Mouse (Mus musculus) layer of hippocampus, postnatal 10 days (tissue): Measurements from ENCODE around the gene Slc7a11. TPM values are rescaled to one million over a fixed set of nuclear protein-coding genes. Genes with fewer than 3 reads are reported as not detected.
A peak's percentile ranks its signal among the peaks of the same experiment; 100 is the strongest.

Source experiments
- DNase-seq, 2 experiments: peaks; one replicate each; pipeline ENCODE4 v3.0.0; 2021; ENCODE audit warnings: low spot score in 2 of 2
- total RNA-seq, 2 experiments: library from RNA; stranded (reverse); gene quantifications; 2 replicates each; pipeline ENCODE4 v1.2.3; 2021

Gene Slc7a11
- total RNA-seq, 2 experiments from 2014 or later = 18.8 to 19.2 TPM

GRCm38 (mm10) chr3:50406771-50407170 lies 36.6 kb downstream of the Slc7a11 start:
- DNase-seq = no peak

DNA sequence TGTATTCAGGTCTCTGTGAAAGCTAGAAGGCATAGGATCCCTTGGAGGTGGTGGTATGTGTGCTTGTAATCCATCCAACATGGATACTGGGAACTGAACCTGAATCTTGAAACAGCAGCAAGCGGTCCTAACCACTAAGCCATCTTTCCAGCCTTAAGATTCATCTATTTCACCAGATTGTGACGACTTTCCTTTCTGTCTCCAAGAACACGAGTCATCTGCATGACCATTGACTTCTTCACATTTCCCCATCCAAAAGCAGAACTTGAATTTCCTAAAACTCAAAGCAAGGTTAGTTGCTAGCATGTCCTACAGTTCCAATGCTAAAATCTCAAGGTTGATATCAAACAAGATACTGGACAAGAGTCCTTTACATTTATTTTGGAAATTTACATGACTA lies 37.5 kb downstream of the Slc7a11 start:
- DNase-seq = no peak

GRCm38 (mm10) chr3:50388786-50389185 lies 54.6 kb downstream of the Slc7a11 start:
- no peak for DNase-seq

DNA sequence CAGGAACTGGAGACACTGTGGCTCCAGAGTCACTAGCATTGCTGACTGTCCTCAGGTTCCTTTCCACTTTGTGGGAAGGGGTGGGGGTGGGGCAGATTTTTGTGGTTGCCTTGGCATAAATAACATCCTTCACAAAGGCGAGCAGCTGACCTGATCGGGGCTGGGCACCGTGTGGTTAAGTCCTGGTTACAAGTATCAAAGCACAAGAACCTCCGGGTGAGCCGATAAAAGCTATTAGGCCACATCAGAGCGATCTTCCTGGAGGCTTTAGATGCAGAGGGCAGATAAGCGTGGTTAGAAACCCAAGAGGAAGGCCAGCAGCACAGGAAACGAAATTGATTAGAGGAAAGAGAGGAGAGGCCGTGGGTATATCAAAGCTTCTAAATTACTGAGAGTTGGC lies 55.1 kb downstream of the Slc7a11 start:
- DNase-seq = no peak

GRCm38 (mm10) chr3:50387280-50387679 lies 56.1 kb downstream of the Slc7a11 start:
- no peak for DNase-seq

DNA sequence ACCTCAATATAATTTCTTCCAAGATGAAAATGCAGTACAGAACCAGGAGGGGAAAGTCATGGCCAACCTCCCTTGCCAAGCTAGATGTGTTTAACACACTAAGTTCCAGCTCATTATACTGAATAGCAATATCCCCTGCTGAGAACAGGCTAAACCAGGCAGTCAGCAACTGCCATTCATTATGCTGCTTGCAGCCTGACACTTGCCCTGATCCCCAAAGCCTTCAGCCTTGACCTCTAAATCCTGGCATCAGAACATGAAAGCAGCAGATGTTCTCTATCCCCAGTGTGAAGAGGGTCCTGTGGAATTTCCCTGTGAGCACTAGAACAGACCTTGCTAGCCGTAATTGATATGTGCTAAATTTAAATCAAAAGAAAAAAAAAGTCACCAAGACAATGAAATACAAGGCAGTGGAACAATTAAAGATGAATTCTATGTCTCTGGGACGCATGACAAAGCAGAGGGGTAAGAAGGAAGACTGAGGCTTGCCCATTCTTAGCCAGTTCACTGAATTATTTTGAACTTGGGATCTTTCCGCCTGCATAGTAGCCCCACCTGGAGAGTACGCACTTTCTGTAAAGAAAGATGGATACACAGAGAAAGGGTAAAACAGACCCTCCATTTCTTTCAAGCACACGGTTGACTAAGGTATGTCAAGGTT lies 56.7 kb downstream of the Slc7a11 start:
- no peak for DNase-seq

- DNase-seq = no peak
Measured at GRCm38 (mm10) chr3:50386066-50386465, 57.3 kb downstream of the Slc7a11 start.

- no peak for DNase-seq
Measured at GRCm38 (mm10) chr3:50382729-50383128, 60.7 kb downstream of the Slc7a11 start.

DNA sequence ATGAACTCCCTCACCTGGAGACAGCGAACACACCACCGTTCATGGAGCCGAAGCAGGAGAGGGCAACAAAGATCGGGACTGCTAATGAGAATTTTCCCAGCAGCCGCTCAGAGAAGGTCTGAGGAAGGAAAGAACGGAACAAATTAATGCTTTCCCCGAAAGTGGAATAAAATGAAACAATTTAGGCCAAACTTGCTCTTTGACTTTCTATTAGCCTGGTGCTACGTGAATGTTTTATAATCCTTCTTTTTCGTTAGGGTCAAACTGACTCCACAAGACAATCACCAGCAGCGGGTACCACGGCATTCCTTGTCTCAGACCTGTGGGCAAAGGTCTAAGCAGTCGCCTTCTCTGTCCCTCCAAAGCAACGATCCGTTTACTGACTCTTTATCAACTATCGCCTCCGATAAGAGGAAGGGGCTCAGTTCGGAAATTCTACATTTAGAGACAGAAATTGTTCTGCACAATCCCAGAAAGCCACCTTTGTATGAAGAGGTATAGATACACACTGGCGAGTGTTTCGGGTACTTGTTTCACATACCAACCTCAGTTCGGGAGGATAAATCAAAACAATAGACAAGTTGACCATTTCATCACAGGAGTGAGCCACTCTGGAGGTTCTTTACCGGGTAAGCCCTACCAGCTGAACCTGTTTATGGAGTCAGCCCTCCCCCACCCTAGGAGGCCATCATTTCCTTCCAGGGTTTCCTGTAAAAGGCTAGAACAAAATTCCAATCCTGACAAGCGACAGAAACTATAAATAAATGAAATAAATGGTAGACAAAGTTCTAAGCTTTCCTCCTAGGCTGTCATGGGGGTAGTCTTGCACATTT lies 61.3 kb downstream of the Slc7a11 start:
- DNase-seq = no peak

GRCm38 (mm10) chr3:50381160-50381860 lies 62.1 kb downstream of the Slc7a11 start:
- DNase-seq = peak; percentile 92 to 94

- no peak for DNase-seq
Measured at GRCm38 (mm10) chr3:50379942-50380341, 63.5 kb downstream of the Slc7a11 start.

DNA sequence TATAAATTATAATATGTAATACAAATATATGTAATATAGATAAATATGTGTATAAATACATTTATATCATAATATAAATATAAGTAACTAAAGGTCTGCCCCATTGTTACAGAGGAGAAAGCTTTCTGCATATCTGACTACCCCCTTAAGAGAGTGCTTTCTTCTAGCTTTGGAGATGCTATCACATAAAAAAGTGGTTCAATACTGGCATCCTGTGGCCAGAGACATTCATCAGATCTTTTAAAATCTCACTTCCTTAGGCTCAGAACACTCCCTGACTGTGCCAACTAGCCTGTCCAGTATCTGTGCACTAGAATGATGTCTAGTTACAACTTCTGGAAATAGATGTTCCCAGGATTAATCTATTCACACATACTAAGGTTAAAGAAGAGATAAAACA lies 67.9 kb downstream of the Slc7a11 start:
- DNase-seq = no peak

DNA sequence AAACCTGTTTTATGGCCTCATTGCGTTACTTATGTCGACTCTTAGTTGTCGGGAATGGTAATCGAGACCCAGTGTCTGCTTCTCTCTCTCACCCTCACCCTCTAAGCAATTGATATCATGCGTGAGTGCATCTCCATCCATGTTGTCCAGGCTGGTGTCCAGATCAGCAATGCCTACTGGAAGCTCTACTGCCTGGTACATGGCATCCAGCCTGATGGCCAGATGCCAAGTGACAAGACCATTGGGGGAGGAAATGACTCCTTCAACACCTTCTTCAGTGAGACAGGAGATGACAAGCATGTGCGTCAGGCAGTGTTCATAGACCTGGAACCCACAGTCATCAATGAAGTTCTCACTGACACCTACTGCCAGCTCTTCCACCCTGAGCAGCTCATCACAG lies 73.6 kb downstream of the Slc7a11 start:
- DNase-seq = no peak

DNA sequence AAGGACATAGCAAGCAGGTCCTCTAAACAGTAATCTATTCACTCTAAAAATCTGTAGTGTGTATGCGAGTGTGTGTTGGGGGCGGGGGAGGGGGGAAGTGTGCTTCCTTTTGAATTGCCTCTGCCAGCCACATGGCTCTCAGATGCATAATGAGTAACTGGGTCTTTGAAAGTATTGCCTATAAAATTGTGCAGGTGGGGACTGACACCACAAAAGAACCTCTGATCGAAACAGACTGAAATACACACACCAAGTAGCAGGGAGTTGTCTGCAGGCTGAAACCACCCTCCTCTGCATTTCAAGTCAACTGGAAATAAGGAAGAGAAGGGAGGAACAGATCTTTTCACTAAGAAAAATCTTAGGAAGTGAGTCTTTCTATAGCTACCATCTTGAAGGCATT lies 76.2 kb downstream of the Slc7a11 start:
- no peak for DNase-seq

DNA sequence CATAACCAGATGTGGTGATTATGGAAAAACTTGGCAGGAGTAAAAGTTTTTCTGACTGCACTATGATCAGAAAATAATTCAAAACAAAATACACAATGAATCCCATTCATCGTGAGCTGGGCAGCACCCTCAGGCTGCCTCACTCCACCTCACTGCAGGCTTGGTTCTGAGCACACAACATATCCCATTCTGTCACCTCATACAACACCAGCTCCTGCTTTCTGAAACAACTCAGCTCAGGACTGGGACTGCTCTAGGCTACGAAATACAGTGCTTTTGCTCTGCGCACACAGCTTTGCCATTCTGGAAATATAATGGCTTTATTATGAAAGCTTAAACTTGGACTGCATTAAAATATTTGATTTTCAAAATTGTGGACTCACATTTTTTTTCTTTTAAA lies 79.8 kb downstream of the Slc7a11 start:
- no peak for DNase-seq

GRCm38 (mm10) chr3:50347081-50347480 lies 96.3 kb downstream of the Slc7a11 start:
- no peak for DNase-seq

DNA sequence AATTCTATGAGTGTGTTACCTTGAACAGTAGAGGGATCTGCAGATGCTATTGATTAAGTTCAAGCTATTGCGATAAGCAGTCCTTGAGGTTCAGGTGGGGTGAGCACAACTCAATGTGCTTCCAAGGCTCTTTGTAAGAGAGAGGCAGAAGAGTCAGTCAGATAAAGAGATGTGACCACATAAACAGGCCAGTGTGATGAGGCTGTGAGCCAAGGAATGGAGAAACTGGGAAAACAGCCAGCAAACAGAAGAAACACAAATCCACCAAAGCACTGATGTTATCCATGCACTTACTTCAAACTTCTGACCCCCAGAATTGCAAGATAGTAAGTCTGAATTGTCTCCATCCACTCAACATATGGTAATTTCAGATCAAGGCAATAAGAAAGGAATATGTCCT lies 99.0 kb downstream of the Slc7a11 start:
- DNase-seq = no peak

DNA sequence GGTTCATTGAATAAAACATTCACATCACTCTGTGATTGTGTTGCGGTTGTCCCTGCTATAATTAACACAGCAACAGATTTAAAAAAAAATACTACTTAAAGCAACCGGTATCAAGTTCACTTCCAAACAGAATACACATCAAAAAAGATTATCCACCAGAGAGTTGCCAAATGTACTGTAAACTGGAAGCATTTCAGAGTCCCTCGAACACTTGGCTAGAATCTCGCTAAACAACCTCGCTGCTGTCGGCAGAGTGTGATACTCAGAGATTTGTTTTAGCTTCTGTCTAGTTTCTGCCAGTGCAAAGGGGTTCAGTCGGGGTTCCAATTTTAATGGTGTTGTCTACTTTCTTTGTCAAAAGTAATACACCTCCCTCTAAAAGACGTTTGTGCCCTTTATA lies 118.9 kb downstream of the Slc7a11 start:
- DNase-seq = no peak

- DNase-seq = no peak
Measured at GRCm38 (mm10) chr3:50323881-50324280, 119.5 kb downstream of the Slc7a11 start.

DNA sequence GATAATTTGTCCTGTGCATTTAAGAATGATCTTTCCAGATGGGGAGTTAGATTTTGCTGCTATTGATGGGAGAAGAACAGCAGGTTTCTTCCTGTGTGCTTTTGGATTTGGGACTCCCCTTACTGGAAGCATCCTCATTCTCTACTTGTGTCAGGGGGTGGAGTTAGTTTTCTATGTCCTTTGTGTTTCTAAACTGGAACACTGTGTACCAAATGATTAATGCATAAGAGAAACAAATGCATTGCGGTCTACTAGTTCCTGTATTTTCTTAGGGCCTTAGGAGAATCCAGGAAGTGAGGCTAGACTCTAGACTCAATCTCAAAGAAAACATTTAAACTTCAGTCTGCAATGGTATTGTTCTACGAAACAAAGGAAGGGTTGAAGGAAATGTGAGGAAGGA lies 122.6 kb downstream of the Slc7a11 start:
- no peak for DNase-seq

- no peak for DNase-seq
Measured at GRCm38 (mm10) chr3:50318074-50318473, 125.3 kb downstream of the Slc7a11 start.

- no peak for DNase-seq
Measured at GRCm38 (mm10) chr3:50313816-50314215, 129.6 kb downstream of the Slc7a11 start.
